Mouse (Mus musculus): ENCODE measurements at regions not wholly inside any gene's neighbourhood (a gene's known extent, or its start where the extent isn't known, plus 50 kb on each side); places are given as distances from the start of the nearest gene placed in this dataset.
"Not testable (repeated sequence)": the region's sequence is repeated elsewhere in the genome, so short reads cannot be mapped to it uniquely, and the experiment has no call there.

DNA sequence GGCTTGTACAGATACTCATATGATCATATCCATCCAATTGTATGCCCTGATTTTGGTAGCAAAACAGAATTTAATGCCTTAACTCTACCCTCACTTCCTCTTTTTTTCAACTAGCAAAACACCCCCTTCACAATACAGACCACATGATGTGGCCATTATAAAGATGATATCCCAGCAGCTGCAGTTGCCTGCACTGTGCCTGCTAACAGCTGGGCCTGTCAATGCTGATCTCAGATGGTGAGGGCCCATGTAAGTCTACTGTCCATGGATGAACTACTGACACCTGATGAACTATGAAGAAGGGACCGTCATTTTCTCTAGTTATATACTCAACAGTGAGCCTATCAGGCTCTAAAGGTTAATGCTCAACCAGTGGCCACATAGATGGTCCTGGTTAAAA lies 191.8 kb upstream of the Fmr1 start:
- Histone ChIP-seq H3K4me1 (replicated peaks; ENCODE audit: low read depth, low read length) (no peaks in the 10 kb centered on the region), H3K27me3 (ENCODE audit: insufficient read depth, low read length) (no peaks in the 10 kb centered on the region), H3K9me3 (ENCODE audit: low read length) (no peaks in the 10 kb centered on the region), H3K36me3 (ENCODE audit: insufficient read depth, low read length) (no peaks in the 10 kb centered on the region), H3K4me3 (replicated peaks; ENCODE audit: low read length) (no peak overlapping the region)
- no peak for TF ChIP-seq NANOG (IDR thresholded peaks at IDR 0.05; ENCODE audit: borderline replicate concordance, low read length)
- no peak for TF ChIP-seq CTCF (conservative IDR thresholded peaks at IDR 0.05; ENCODE audit: low read length)
- TF ChIP-seq POU5F1 (IDR thresholded peaks at IDR 0.05; ENCODE audit: borderline replicate concordance, low read length): no peak

DNA sequence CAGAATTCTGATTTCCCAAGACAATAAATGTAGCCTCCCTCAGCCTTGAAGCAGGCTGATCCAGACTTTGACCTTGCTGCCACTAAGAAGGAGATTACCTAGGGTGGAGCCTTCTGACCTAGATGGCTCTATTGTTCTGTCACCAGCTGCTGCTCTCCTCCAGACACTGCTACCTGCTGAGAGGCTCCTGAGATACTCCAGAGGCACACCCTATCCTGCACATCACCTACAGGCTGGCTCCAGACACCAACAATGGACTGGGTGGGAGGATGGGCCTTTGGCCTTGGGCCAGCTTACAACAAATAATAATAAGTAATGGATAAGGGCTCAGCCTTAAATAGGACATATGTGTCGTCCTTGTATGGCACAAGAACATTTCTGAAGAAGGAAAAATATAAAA lies 186.3 kb upstream of the Fmr1 start:
- H3K4me3 ChIP-seq (replicated peaks; ENCODE audit: low read length); H3K27me3 ChIP-seq (ENCODE audit: insufficient read depth, low read length); H3K36me3 ChIP-seq (ENCODE audit: insufficient read depth, low read length); H3K9me3 ChIP-seq (ENCODE audit: low read length); H3K4me1 ChIP-seq (replicated peaks; ENCODE audit: low read depth, low read length): not testable (repeated sequence)
- peak; percentile 59 for TF ChIP-seq NANOG (IDR thresholded peaks at IDR 0.05; ENCODE audit: borderline replicate concordance, low read length)

DNA sequence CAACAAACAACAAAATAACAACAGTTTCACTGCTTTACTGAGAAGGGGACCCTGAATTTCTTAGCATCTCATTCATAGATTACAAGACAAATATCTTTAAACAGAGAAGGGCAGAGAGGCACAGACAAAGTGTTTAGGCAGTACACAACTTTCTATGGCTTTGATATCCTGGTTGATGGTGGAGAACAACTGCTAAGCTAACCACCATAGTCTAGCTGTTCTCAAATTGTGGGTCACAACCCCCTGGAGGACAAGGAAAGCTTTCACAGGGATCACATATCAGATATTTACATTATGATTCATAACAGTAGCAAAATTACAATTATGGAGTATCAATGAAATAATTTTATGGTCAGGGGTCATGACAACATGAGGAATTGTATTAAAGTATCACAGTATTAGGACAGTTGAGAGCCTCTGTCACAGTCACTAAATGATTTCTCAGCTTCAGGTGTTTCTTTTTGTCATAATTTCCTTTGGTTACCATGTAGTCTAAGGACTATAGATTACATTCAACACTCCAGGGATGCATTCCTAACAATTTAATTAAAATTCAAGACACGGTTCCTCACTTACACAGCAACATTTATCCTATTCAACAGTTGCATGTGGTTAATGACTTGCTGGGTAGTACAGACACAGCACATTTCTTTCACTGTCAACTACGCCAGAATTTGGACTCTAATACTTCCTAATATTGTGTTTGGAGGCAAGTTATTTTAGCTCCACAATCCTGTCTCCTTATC lies 183.8 kb upstream of the Fmr1 start:
- no peak overlapping the region for H3K4me3 ChIP-seq (replicated peaks; ENCODE audit: low read length)
- no peaks in the 10 kb centered on the region for H3K27me3 ChIP-seq (ENCODE audit: insufficient read depth, low read length)
- no peak for TF ChIP-seq CTCF (conservative IDR thresholded peaks at IDR 0.05; ENCODE audit: low read length)
- no peak for TF ChIP-seq NANOG (IDR thresholded peaks at IDR 0.05; ENCODE audit: borderline replicate concordance, low read length)
- TF ChIP-seq POU5F1 (IDR thresholded peaks at IDR 0.05; ENCODE audit: borderline replicate concordance, low read length): no peak
- H3K4me1 ChIP-seq (replicated peaks; ENCODE audit: low read depth, low read length): peaks cover 4% of the 10 kb centered on the region
- no peaks in the 10 kb centered on the region for H3K9me3 ChIP-seq (ENCODE audit: low read length)
- no peaks in the 10 kb centered on the region for H3K36me3 ChIP-seq (ENCODE audit: insufficient read depth, low read length)

DNA sequence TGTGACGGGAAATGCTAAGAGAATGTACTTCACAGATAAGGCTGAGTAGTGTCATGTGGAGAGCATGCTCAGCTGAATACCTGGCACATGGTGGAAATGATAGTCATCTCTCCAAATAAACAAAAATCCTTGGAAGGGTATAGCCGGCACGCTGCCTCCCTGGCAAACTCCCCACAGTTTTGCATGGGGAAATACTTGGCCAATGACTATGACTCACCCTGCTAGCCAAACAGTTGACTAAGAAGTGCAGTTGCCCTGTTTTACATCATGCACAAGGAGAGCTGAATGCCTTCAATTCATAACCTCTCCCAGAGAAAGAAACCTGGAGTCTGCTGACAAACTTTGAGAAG lies 183.2 kb upstream of the Fmr1 start:
- H3K36me3 ChIP-seq (ENCODE audit: insufficient read depth, low read length): no peaks in the 10 kb centered on the region
- no peaks in the 10 kb centered on the region for H3K9me3 ChIP-seq (ENCODE audit: low read length)
- peaks cover 4% of the 10 kb centered on the region for H3K4me1 ChIP-seq (replicated peaks; ENCODE audit: low read depth, low read length)
- no peak for TF ChIP-seq NANOG (IDR thresholded peaks at IDR 0.05; ENCODE audit: borderline replicate concordance, low read length)
- no peak for TF ChIP-seq CTCF (conservative IDR thresholded peaks at IDR 0.05; ENCODE audit: low read length)
- no peak for TF ChIP-seq POU5F1 (IDR thresholded peaks at IDR 0.05; ENCODE audit: borderline replicate concordance, low read length)
- no peaks in the 10 kb centered on the region for H3K27me3 ChIP-seq (ENCODE audit: insufficient read depth, low read length)
- H3K4me3 ChIP-seq (replicated peaks; ENCODE audit: low read length): no peak overlapping the region

DNA sequence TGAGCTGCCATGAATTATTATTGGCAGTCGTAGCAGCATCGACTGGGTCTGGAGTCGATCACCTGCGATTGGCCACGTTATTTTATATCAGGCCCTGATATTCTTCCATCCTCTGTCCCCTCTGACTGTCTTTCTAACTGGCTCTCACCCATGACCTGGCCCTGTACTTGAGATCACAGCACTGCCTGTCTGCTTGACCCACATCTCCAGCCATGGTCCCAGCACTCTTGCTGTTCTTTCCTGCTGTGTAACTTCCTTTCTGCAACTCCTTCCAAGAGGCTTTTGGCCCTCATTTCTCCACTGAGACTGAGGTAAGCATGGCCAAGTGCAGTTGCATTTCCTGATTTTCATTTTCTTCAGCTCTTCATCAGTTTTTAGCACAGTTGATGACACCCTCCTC lies 182.6 kb upstream of the Fmr1 start:
- Histone ChIP-seq H3K27me3 (ENCODE audit: insufficient read depth, low read length) (no peaks in the 10 kb centered on the region), H3K36me3 (ENCODE audit: insufficient read depth, low read length) (no peaks in the 10 kb centered on the region), H3K4me1 (replicated peaks; ENCODE audit: low read depth, low read length) (peaks cover 4% of the 10 kb centered on the region), H3K4me3 (replicated peaks; ENCODE audit: low read length) (no peak overlapping the region), H3K9me3 (ENCODE audit: low read length) (no peaks in the 10 kb centered on the region)
- TF ChIP-seq POU5F1 (IDR thresholded peaks at IDR 0.05; ENCODE audit: borderline replicate concordance, low read length): no peak
- TF ChIP-seq CTCF (conservative IDR thresholded peaks at IDR 0.05; ENCODE audit: low read length): no peak
- no peak for TF ChIP-seq NANOG (IDR thresholded peaks at IDR 0.05; ENCODE audit: borderline replicate concordance, low read length)

DNA sequence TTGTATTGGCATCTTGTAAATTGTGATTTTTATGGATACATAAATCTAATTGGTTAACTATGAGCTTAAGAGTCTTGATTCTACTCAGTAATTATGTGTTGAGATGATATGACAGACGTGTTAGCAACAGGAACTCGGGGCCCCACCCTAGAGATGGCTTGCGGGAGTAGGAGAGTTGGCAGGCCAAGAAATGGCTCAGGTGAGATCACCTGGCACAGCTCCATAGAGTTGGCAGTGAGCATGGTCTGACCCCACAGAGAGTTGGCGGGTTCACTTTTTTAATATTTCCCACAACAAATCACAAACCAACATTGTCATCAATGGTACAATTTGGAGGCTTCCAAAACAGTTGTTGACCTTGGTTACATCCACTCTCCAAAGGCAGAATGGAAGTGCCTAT lies 180.5 kb upstream of the Fmr1 start:
- Histone ChIP-seq H3K27me3 (ENCODE audit: insufficient read depth, low read length) (no peaks in the 10 kb centered on the region), H3K36me3 (ENCODE audit: insufficient read depth, low read length) (no peaks in the 10 kb centered on the region), H3K9me3 (ENCODE audit: low read length) (no peaks in the 10 kb centered on the region), H3K4me3 (replicated peaks; ENCODE audit: low read length) (no peak overlapping the region), H3K4me1 (replicated peaks; ENCODE audit: low read depth, low read length) (peaks cover 4% of the 10 kb centered on the region)
- no peak for TF ChIP-seq NANOG (IDR thresholded peaks at IDR 0.05; ENCODE audit: borderline replicate concordance, low read length)
- no peak for TF ChIP-seq POU5F1 (IDR thresholded peaks at IDR 0.05; ENCODE audit: borderline replicate concordance, low read length)
- TF ChIP-seq CTCF (conservative IDR thresholded peaks at IDR 0.05; ENCODE audit: low read length): no peak

DNA sequence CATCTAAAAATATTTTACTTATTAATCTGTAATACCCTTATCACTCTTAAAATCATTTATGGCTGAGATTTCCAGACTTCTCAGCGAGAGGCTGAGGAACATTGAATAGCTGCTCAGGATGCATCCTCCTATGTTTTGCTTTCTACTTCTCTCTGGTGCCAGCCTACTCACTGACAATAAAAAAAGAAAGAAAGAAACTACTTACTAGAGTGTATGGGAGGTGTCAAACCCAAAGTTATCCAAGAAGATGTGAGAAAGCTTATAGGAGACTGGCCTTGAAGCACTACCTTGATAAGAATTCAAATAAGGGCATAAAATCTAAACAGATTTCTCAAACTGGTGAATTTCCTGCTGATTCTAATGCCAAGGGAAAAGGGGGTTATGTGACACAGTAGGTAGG lies 175.4 kb upstream of the Fmr1 start:
- TF ChIP-seq NANOG (IDR thresholded peaks at IDR 0.05; ENCODE audit: borderline replicate concordance, low read length) (no peak), POU5F1 (IDR thresholded peaks at IDR 0.05; ENCODE audit: borderline replicate concordance, low read length) (no peak)
- no peaks in the 10 kb centered on the region for H3K27me3 ChIP-seq (ENCODE audit: insufficient read depth, low read length)

DNA sequence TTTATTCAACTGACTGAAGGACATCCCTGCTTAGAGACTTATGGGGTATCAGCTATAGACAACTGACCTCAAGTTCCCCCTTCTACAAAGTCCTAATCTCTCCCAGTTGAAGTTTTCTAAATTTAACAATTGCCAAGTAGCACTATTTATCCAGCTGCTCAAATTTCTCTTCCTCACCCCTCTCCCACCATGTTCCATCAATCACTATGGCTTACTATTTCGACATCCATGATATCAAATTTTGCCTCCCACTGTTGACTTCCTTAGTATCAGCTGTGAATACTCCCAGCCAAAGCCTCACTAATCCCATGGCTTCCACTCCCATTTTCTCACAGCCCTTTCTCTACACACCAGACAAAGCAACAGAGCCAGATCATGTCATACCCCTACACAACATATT lies 170.7 kb upstream of the Fmr1 start:
- TF ChIP-seq POU5F1 (IDR thresholded peaks at IDR 0.05; ENCODE audit: borderline replicate concordance, low read length): no peak
- Histone ChIP-seq H3K4me1 (replicated peaks; ENCODE audit: low read depth, low read length) (peaks cover 6% of the 10 kb centered on the region), H3K4me3 (replicated peaks; ENCODE audit: low read length) (no peak overlapping the region), H3K9me3 (ENCODE audit: low read length) (no peaks in the 10 kb centered on the region), H3K27me3 (ENCODE audit: insufficient read depth, low read length) (no peaks in the 10 kb centered on the region), H3K36me3 (ENCODE audit: insufficient read depth, low read length) (no peaks in the 10 kb centered on the region)

More for the DNA sequence above, 175.4 kb upstream of the Fmr1 start:
- H3K9me3 ChIP-seq (ENCODE audit: low read length): no peaks in the 10 kb centered on the region
- H3K4me1 ChIP-seq (replicated peaks; ENCODE audit: low read depth, low read length): no peaks in the 10 kb centered on the region
- no peak overlapping the region for H3K4me3 ChIP-seq (replicated peaks; ENCODE audit: low read length)
- no peaks in the 10 kb centered on the region for H3K36me3 ChIP-seq (ENCODE audit: insufficient read depth, low read length)

DNA sequence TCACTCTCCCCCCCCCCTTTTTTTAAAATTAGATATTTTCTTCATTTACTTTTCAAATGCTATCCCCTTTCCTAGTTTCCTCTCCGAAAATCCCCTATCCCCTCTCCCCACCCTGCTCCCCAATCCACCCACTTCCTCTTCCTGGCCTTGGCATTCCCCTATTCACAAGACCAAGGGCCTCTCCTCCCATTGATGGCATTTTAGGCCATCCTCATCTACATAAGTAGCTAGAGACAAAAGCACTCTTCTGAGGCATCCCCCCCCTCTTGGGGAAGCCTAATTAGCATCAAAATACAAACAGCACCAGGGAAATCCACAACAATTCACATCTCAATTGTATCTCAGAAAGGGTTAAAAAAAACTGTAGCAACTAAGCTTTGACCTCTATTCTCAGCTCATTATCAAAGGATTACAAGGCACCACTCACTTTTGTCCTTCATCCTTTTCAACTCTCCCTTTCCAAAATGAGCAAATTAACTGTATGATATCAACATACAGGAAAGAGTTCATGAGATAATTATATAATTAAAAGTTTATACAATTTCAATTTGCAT lies 166.1 kb upstream of the Fmr1 start:
- H3K9me3 ChIP-seq (ENCODE audit: low read length): no peaks in the 10 kb centered on the region
- peaks cover 6% of the 10 kb centered on the region for H3K4me1 ChIP-seq (replicated peaks; ENCODE audit: low read depth, low read length)

More for the DNA sequence above, 166.1 kb upstream of the Fmr1 start:
- Histone ChIP-seq H3K36me3 (ENCODE audit: insufficient read depth, low read length) (no peaks in the 10 kb centered on the region), H3K4me3 (replicated peaks; ENCODE audit: low read length) (no peak overlapping the region), H3K27me3 (ENCODE audit: insufficient read depth, low read length) (no peaks in the 10 kb centered on the region)
- peak; percentile 85 for TF ChIP-seq NANOG (IDR thresholded peaks at IDR 0.05; ENCODE audit: borderline replicate concordance, low read length)
- no peak for TF ChIP-seq CTCF (conservative IDR thresholded peaks at IDR 0.05; ENCODE audit: low read length)
- 0 out of 2 replicates have a peak, but pooled peaks have one; percentile 30 for TF ChIP-seq POU5F1 (IDR thresholded peaks at IDR 0.05; ENCODE audit: borderline replicate concordance, low read length)

All from E14TG2a.4 (cell line).